10 mouse cellular contexts compared by ENCODE assay signal in genomic region chr7:29128725-29129124, GRCm38 (mm10). TPM values are rescaled to one million over a fixed set of nuclear protein-coding genes. Genes with fewer than 3 reads are reported as not detected.
DNase-seq lines count a peak whose midpoint lies in the region; ATAC-seq and TF ChIP-seq lines count a peak whose summit lies in the region.
"Had no signal": no experiment of that assay in that cellular context is flagged by ENCODE, and none has a peak within 500 bp of the region (broad histone marks: within the 10 kb centered on the region; RNA-seq: fewer than 3 reads in every experiment).

No protein-coding gene starts in this region.

- no peak overlapping the region for H3K27ac ChIP-seq in intestine, postnatal 0 days (ENCODE audit: low read depth, low read length)
- no peak overlapping the region for H3K27ac ChIP-seq in intestine, embryonic 16.5 days (ENCODE audit: low read length)
- no peak overlapping the region for H3K27ac ChIP-seq in embryonic facial prominence, embryonic 10.5 days (replicated peaks)
- no peak overlapping the region for H3K27ac ChIP-seq in intestine, embryonic 15.5 days
- H3K27ac ChIP-seq: midbrain, embryonic 12.5 days had no signal

- H3K36me3 ChIP-seq in intestine, postnatal 0 days (ENCODE audit: control insufficient read depth, insufficient read depth), result no peaks in the 10 kb centered on the region
- H3K36me3 ChIP-seq in intestine, embryonic 16.5 days (ENCODE audit: control insufficient read depth, insufficient read depth, low read length), result no peaks in the 10 kb centered on the region
- H3K36me3 ChIP-seq in embryonic facial prominence, embryonic 10.5 days (replicated peaks), result no peaks in the 10 kb centered on the region
- no peaks in the 10 kb centered on the region for H3K36me3 ChIP-seq in intestine, embryonic 15.5 days
- H3K36me3 ChIP-seq: midbrain, embryonic 12.5 days had no signal

- H3K4me1 ChIP-seq in intestine, postnatal 0 days (replicated peaks; ENCODE audit: control insufficient read depth, insufficient read depth, low read length), result 0 out of 2 replicates have a peak, but pooled peaks cover 3% of the 10 kb centered on the region
- H3K4me1 ChIP-seq in intestine, embryonic 16.5 days (ENCODE audit: control insufficient read depth, insufficient read depth, low read length), result peaks cover 16% of the 10 kb centered on the region
- H3K4me1 ChIP-seq in embryonic facial prominence, embryonic 10.5 days, result peaks cover 23% of the 10 kb centered on the region
- H3K4me1 ChIP-seq in intestine, embryonic 15.5 days (replicated peaks), result peaks cover 17% of the 10 kb centered on the region

- no peaks in the 10 kb centered on the region for H3K27me3 ChIP-seq in intestine, postnatal 0 days (replicated peaks; ENCODE audit: control insufficient read depth, insufficient read depth, low read length)
- H3K27me3 ChIP-seq in intestine, embryonic 16.5 days (replicated peaks; ENCODE audit: control insufficient read depth, insufficient read depth, low read length), result no peaks in the 10 kb centered on the region
- peaks cover 14% of the 10 kb centered on the region; the same call in 1 of the 2 replicates for H3K27me3 ChIP-seq in embryonic facial prominence, embryonic 10.5 days (replicated peaks; ENCODE audit: low read depth, poor library complexity, severe bottlenecking)
- H3K27me3 ChIP-seq in intestine, embryonic 15.5 days (replicated peaks), result no peaks in the 10 kb centered on the region

- H3K4me3 ChIP-seq in intestine, postnatal 0 days (ENCODE audit: low read depth, low read length), result no peak overlapping the region
- H3K4me3 ChIP-seq in intestine, embryonic 16.5 days (ENCODE audit: low read length), result no peak overlapping the region
- H3K4me3 ChIP-seq in embryonic facial prominence, embryonic 10.5 days, result no peak overlapping the region
- H3K4me3 ChIP-seq in intestine, embryonic 15.5 days (replicated peaks), result no peak overlapping the region
- H3K4me3 ChIP-seq: midbrain, embryonic 12.5 days had no signal

- H3K9ac ChIP-seq in intestine, postnatal 0 days (ENCODE audit: low read depth, low read length), result no peak overlapping the region
- no peak overlapping the region for H3K9ac ChIP-seq in intestine, embryonic 16.5 days (ENCODE audit: low read depth, low read length)
- no peak overlapping the region for H3K9ac ChIP-seq in intestine, embryonic 15.5 days
- H3K9ac ChIP-seq: midbrain, embryonic 12.5 days had no signal

- no peak for ATAC-seq in intestine, postnatal 0 days
- no peak for ATAC-seq in intestine, embryonic 16.5 days
- ATAC-seq in intestine, embryonic 15.5 days, result no peak

- TF ChIP-seq CTCF in intestine, postnatal 0 days (IDR thresholded peaks at IDR 0.05; ENCODE audit: low read depth), result peak; percentile 84

- WGBS in intestine, postnatal 0 days, result 88% methylated on average over 2 of the region's 2 CpGs
- 76% methylated on average over 2 of the region's 2 CpGs for WGBS in intestine, embryonic 16.5 days
- 42% methylated on average over 2 of the region's 2 CpGs for WGBS in embryonic facial prominence, embryonic 10.5 days
- WGBS in intestine, embryonic 15.5 days, result 74% methylated on average over 2 of the region's 2 CpGs

- H3K9me3 ChIP-seq in intestine, postnatal 0 days (ENCODE audit: control insufficient read depth), result no peaks in the 10 kb centered on the region
- H3K9me3 ChIP-seq in intestine, embryonic 16.5 days (ENCODE audit: control insufficient read depth, low read length), result no peaks in the 10 kb centered on the region
- no peaks in the 10 kb centered on the region for H3K9me3 ChIP-seq in embryonic facial prominence, embryonic 10.5 days
- no peaks in the 10 kb centered on the region for H3K9me3 ChIP-seq in intestine, embryonic 15.5 days
- H3K9me3 ChIP-seq: midbrain, embryonic 12.5 days had no signal

- no peak overlapping the region for H3K4me2 ChIP-seq in intestine, postnatal 0 days (replicated peaks; ENCODE audit: low read depth)
- H3K4me2 ChIP-seq in intestine, embryonic 16.5 days (ENCODE audit: low read depth, low read length), result no peak overlapping the region
- no peak overlapping the region for H3K4me2 ChIP-seq in intestine, embryonic 15.5 days (replicated peaks)
- H3K4me2 ChIP-seq: heart, embryonic 11.5 days; midbrain, embryonic 12.5 days had no signal

- DNase-seq in thymus, postnatal 0 days (ENCODE audit: low spot score), result peak; percentile 58
- no peak for DNase-seq in thymus, adult 18-20 months
- peak; percentile 32 for DNase-seq in embryonic facial prominence, embryonic 10.5 days (ENCODE audit: low spot score)
- DNase-seq in thymus, postnatal 4 days, result peak; percentile 45
- DNase-seq in gastrocnemius, postnatal 10 days, result no peak

RNA-seq across cellular contexts. Expression of gene Ryr1, which starts 3.7 kb away (rescaled TPM):
- 0.43 and 0.63 TPM in 2 replicates for polyA plus RNA-seq in intestine, postnatal 0 days (2015; fragmentation: Nextera tagmentation; extraction: Ambion mirVana)
- polyA plus RNA-seq in intestine, embryonic 16.5 days (2015; fragmentation: Nextera tagmentation; extraction: Ambion mirVana), result 0.66 and 0.82 TPM in 2 replicates
- polyA plus RNA-seq in thymus, postnatal 0 days (2015; fragmentation: Nextera tagmentation; extraction: Ambion mirVana), result 0.16 and 0.19 TPM in 2 replicates
- polyA plus RNA-seq in embryonic facial prominence, embryonic 10.5 days (2016; fragmentation: Nextera tagmentation; extraction: Ambion mirVana), result 1.8 TPM in 2 replicates
- 100 to 1,000 TPM; 715 to 728 TPM for total RNA-seq in gastrocnemius, postnatal 10 days (2021)
- polyA plus RNA-seq in intestine, embryonic 15.5 days (2015; fragmentation: Nextera tagmentation; extraction: Ambion mirVana), result 0.67 and 1.00 TPM in 2 replicates

RNA-seq across cellular contexts. Expression of gene Rasgrp4, which starts 5.9 kb away (rescaled TPM):
- polyA plus RNA-seq in intestine, postnatal 0 days (2015; fragmentation: Nextera tagmentation; extraction: Ambion mirVana), result 0.21 and 0.29 TPM in 2 replicates
- polyA plus RNA-seq in intestine, embryonic 16.5 days (2015; fragmentation: Nextera tagmentation; extraction: Ambion mirVana), result 0.43 and 0.59 TPM in 2 replicates
- 2.2 and 3.4 TPM in 2 replicates for polyA plus RNA-seq in thymus, postnatal 0 days (2015; fragmentation: Nextera tagmentation; extraction: Ambion mirVana)
- 0.66 and 0.73 TPM in 2 replicates for polyA plus RNA-seq in embryonic facial prominence, embryonic 10.5 days (2016; fragmentation: Nextera tagmentation; extraction: Ambion mirVana)
- total RNA-seq in gastrocnemius, postnatal 10 days (2021), result 1 to 10 TPM in 1 of 2 experiments, under 1 TPM in 1; 0.86 to 1.4 TPM
- 0.44 and 0.62 TPM in 2 replicates for polyA plus RNA-seq in intestine, embryonic 15.5 days (2015; fragmentation: Nextera tagmentation; extraction: Ambion mirVana)

RNA-seq across cellular contexts. Expression of gene Fam98c, which starts 27.3 kb away (rescaled TPM):
- 75.9 and 83.4 TPM in 2 replicates for polyA plus RNA-seq in intestine, postnatal 0 days (2015; fragmentation: Nextera tagmentation; extraction: Ambion mirVana)
- 52.5 and 56.8 TPM in 2 replicates for polyA plus RNA-seq in intestine, embryonic 16.5 days (2015; fragmentation: Nextera tagmentation; extraction: Ambion mirVana)
- polyA plus RNA-seq in thymus, postnatal 0 days (2015; fragmentation: Nextera tagmentation; extraction: Ambion mirVana), result 49.7 and 54.4 TPM in 2 replicates
- polyA plus RNA-seq in embryonic facial prominence, embryonic 10.5 days (2016; fragmentation: Nextera tagmentation; extraction: Ambion mirVana), result 10.8 and 12.3 TPM in 2 replicates
- total RNA-seq in gastrocnemius, postnatal 10 days (2021), result 10 to 100 TPM; 11.7 to 12.5 TPM
- 48.7 and 49.3 TPM in 2 replicates for polyA plus RNA-seq in intestine, embryonic 15.5 days (2015; fragmentation: Nextera tagmentation; extraction: Ambion mirVana)

RNA-seq across cellular contexts. Expression of gene Ggn, which starts 41.3 kb away (rescaled TPM):
- 0.27 and 0.34 TPM in 2 replicates for polyA plus RNA-seq in intestine, postnatal 0 days (2015; fragmentation: Nextera tagmentation; extraction: Ambion mirVana)
- polyA plus RNA-seq in intestine, embryonic 16.5 days (2015; fragmentation: Nextera tagmentation; extraction: Ambion mirVana), result 0.48 and 0.82 TPM in 2 replicates
- 0.17 and 0.20 TPM in 2 replicates for polyA plus RNA-seq in thymus, postnatal 0 days (2015; fragmentation: Nextera tagmentation; extraction: Ambion mirVana)
- 0.48 and 0.55 TPM in 2 replicates for polyA plus RNA-seq in embryonic facial prominence, embryonic 10.5 days (2016; fragmentation: Nextera tagmentation; extraction: Ambion mirVana)
- under 1 TPM; 0.32 to 0.35 TPM for total RNA-seq in gastrocnemius, postnatal 10 days (2021)
- polyA plus RNA-seq in intestine, embryonic 15.5 days (2015; fragmentation: Nextera tagmentation; extraction: Ambion mirVana), result 0.49 and 0.76 TPM in 2 replicates

RNA-seq across cellular contexts. Expression of gene Spred3, which starts 41.5 kb away (rescaled TPM):
- polyA plus RNA-seq in intestine, postnatal 0 days (2015; fragmentation: Nextera tagmentation; extraction: Ambion mirVana), result 0.52 and 0.93 TPM in 2 replicates
- polyA plus RNA-seq in intestine, embryonic 16.5 days (2015; fragmentation: Nextera tagmentation; extraction: Ambion mirVana), result 1.1 and 1.7 TPM in 2 replicates
- polyA plus RNA-seq in thymus, postnatal 0 days (2015; fragmentation: Nextera tagmentation; extraction: Ambion mirVana), result 0.23 and 1.4 TPM in 2 replicates
- 3.3 and 4.1 TPM in 2 replicates for polyA plus RNA-seq in embryonic facial prominence, embryonic 10.5 days (2016; fragmentation: Nextera tagmentation; extraction: Ambion mirVana)
- total RNA-seq in gastrocnemius, postnatal 10 days (2021), result 1 to 10 TPM; 1.9 to 2.4 TPM
- polyA plus RNA-seq in intestine, embryonic 15.5 days (2015; fragmentation: Nextera tagmentation; extraction: Ambion mirVana), result 1.4 and 2.0 TPM in 2 replicates

Comparison
In these comparisons a context has a peak if more than half of its experiments do, and no peak if none do; other contexts are left out.
1. DNase-seq: peak in thymus, postnatal 0 days (single experiment), embryonic facial prominence, embryonic 10.5 days (single experiment) and thymus, postnatal 4 days (single experiment); none in thymus, adult 18-20 months (0 of 2) and gastrocnemius, postnatal 10 days (single experiment).